Mouse (Mus musculus) cerebellum, postnatal 36 days (tissue): ENCODE data around the gene Atp6v0a1.

Source experiments
- DNase-seq, 2 experiments: peaks; one replicate each; pipeline ENCODE4 v3.0.0; 2021 to 2022; ENCODE audit warnings: mixed read lengths in 2 of 2

Gene Atp6v0a1

GRCm38 (mm10) chr11:101062165-101062884 lies 53.1 kb downstream of the Atp6v0a1 start:
- no peak for DNase-seq

- no peak for DNase-seq
Observed at GRCm38 (mm10) chr11:101062971-101063675, 53.9 kb downstream of the Atp6v0a1 start.

GRCm38 (mm10) chr11:101063676-101064327 lies 54.5 kb downstream of the Atp6v0a1 start:
- DNase-seq = peak; percentile 65 to 67

- DNase-seq = no peak
Observed at GRCm38 (mm10) chr11:101064462-101064861, 55.2 kb downstream of the Atp6v0a1 start.

GRCm38 (mm10) chr11:101065002-101065401 lies 55.8 kb downstream of the Atp6v0a1 start:
- DNase-seq = no peak

- DNase-seq = peak; percentile 91 to 92
Observed at GRCm38 (mm10) chr11:101066549-101067412, 57.5 kb downstream of the Atp6v0a1 start.

GRCm38 (mm10) chr11:101069391-101070188 lies 60.3 kb downstream of the Atp6v0a1 start, which contains the start of gene Naglu:
Gene Naglu (plus strand): TSS chr11:101070012.
- DNase-seq = peak; percentile 96 to 98

- no peak for DNase-seq
Observed at GRCm38 (mm10) chr11:101070189-101070527, 60.9 kb downstream of the Atp6v0a1 start.

- DNase-seq = no peak
Observed at GRCm38 (mm10) chr11:101070987-101071386, 61.7 kb downstream of the Atp6v0a1 start.

- DNase-seq = no peak
Observed at GRCm38 (mm10) chr11:101071810-101072428, 62.7 kb downstream of the Atp6v0a1 start.

GRCm38 (mm10) chr11:101078121-101078520 lies 68.9 kb downstream of the Atp6v0a1 start, which contains the start of gene Hsd17b1:
Gene Hsd17b1 (plus strand): TSS chr11:101078411.
- DNase-seq = no peak

GRCm38 (mm10) chr11:101079746-101080145 lies 70.5 kb downstream of the Atp6v0a1 start:
- no peak for DNase-seq

- no peak for DNase-seq
Observed at GRCm38 (mm10) chr11:101080421-101080820, 71.2 kb downstream of the Atp6v0a1 start.

- DNase-seq = no peak
Observed at GRCm38 (mm10) chr11:101081659-101082058, 72.4 kb downstream of the Atp6v0a1 start.

- peak; percentile 87 to 88 for DNase-seq
Observed at GRCm38 (mm10) chr11:101082208-101083082, 73.2 kb downstream of the Atp6v0a1 start, which contains the start of gene Coasy. Gene Coasy (plus strand): TSS chr11:101082565.

- DNase-seq = no peak
Observed at GRCm38 (mm10) chr11:101083083-101083697, 73.9 kb downstream of the Atp6v0a1 start.

GRCm38 (mm10) chr11:101084246-101084645 lies 75.0 kb downstream of the Atp6v0a1 start:
- no peak for DNase-seq

- no peak for DNase-seq
Observed at GRCm38 (mm10) chr11:101084811-101085210, 75.6 kb downstream of the Atp6v0a1 start.

- no peak for DNase-seq
Observed at GRCm38 (mm10) chr11:101085617-101086322, 76.5 kb downstream of the Atp6v0a1 start.
